Mouse (Mus musculus): ENCODE measurements around the gene Mbd5. TPM values are rescaled to one million over a fixed set of nuclear protein-coding genes. Genes with fewer than 3 reads are reported as not detected.
"Not testable (repeated sequence)": the region's sequence is repeated elsewhere in the genome, so short reads cannot be mapped to it uniquely, and the experiment has no call there.

The Mbd5 gene
- total RNA-seq, 2 experiments from 2014 or later = 130 to 132 TPM

GRCm38 (mm10) chr2:49177015-49177414 lies 227.7 kb downstream of the Mbd5 start:
- H3K27ac ChIP-seq = no peak overlapping the region
- TF ChIP-seq CTCF (IDR thresholded peaks at IDR 0.05) = no peak
- no peak for DNase-seq (ENCODE audit: extremely low spot score in 1 of 2, low spot score in 2 of 2)
- H3K4me3 ChIP-seq = no peak overlapping the region
- intact Hi-C loops (cut with DNase I) = no loop called here

- no peak for TF ChIP-seq CTCF (IDR thresholded peaks at IDR 0.05)
- Histone ChIP-seq H3K27ac (no peak overlapping the region), H3K4me3 (no peak overlapping the region)
- intact Hi-C loops (cut with DNase I) = no loop called here
- DNase-seq (ENCODE audit: extremely low spot score in 1 of 2, low spot score in 2 of 2) = no peak
These were observed 241.7 kb downstream of the Mbd5 start for GRCm38 (mm10) chr2:49190984-49191383.

- H3K4me3 ChIP-seq = no peak overlapping the region
- no peak overlapping the region for H3K27ac ChIP-seq
- TF ChIP-seq CTCF (IDR thresholded peaks at IDR 0.05) = no peak
- intact Hi-C loops (cut with DNase I) = no loop called here
- no peak for DNase-seq (ENCODE audit: extremely low spot score in 1 of 2, low spot score in 2 of 2)
These were observed 242.4 kb downstream of the Mbd5 start for GRCm38 (mm10) chr2:49191695-49192094.

DNA sequence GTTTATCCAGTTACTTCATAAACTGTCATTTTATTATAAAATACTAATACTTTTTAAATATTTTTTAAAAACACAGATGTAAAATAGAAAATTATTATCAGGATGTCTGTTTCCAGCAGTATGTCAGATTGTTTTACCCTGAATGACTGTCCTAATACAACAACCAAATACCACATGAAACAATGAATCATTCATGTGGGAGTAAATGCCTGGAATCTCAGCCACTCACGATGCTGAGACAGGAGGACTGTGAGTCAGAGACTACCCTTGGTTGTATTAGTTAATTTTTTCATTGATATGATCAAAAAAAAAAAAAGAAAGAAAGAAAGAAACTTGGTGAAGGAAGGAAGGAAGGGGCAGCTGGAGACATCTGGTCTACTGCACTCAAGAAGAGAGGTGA lies 254.8 kb downstream of the Mbd5 start:
- intact Hi-C loops (cut with DNase I) = no loop called here
- Histone ChIP-seq H3K4me3 (no peak overlapping the region), H3K27ac (no peak overlapping the region)
- no peak for DNase-seq (ENCODE audit: extremely low spot score in 1 of 2, low spot score in 2 of 2)
- no peak for TF ChIP-seq CTCF (IDR thresholded peaks at IDR 0.05)

- H3K27ac ChIP-seq; DNase-seq (ENCODE audit: extremely low spot score in 1 of 2, low spot score in 2 of 2); H3K4me3 ChIP-seq; intact Hi-C loops (cut with DNase I): not testable (repeated sequence)
These were observed 256.4 kb downstream of the Mbd5 start for GRCm38 (mm10) chr2:49205692-49206091.

DNA sequence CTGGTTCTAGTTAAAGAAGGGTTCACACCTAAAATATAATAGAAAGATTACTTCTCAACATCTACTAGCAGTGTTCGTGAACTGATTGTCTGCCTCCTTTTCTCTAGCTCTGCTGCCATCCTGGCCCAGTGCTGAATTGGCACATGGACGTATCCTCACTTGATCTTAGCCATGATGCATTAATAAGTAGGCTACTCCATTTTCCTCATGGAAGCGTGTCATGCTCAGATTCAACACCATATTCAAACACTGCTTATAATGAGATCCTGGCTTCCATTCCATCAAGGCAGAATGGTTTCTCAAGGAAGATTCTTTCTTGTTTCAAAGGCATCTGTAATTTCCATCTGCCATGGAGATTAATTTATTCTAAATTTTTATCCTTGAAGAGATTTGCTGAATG lies 260.0 kb downstream of the Mbd5 start:
- H3K4me3 ChIP-seq = no peak overlapping the region
- no peak overlapping the region for H3K27ac ChIP-seq
- TF ChIP-seq CTCF (IDR thresholded peaks at IDR 0.05) = no peak
- DNase-seq (ENCODE audit: extremely low spot score in 1 of 2, low spot score in 2 of 2) = no peak
- intact Hi-C loops (cut with DNase I) = no loop called here

- intact Hi-C loops (cut with DNase I) = no loop called here
- no peak for DNase-seq (ENCODE audit: extremely low spot score in 1 of 2, low spot score in 2 of 2)
- TF ChIP-seq CTCF (IDR thresholded peaks at IDR 0.05) = no peak
- Histone ChIP-seq H3K4me3 (no peak overlapping the region), H3K27ac (no peak overlapping the region)
These were observed 261.1 kb downstream of the Mbd5 start for GRCm38 (mm10) chr2:49210408-49210807.

- H3K4me3 ChIP-seq = no peak overlapping the region
- H3K27ac ChIP-seq = no peak overlapping the region
- DNase-seq (ENCODE audit: extremely low spot score in 1 of 2, low spot score in 2 of 2) = no peak
- intact Hi-C loops (cut with DNase I) = no loop called here
- TF ChIP-seq CTCF (IDR thresholded peaks at IDR 0.05) = no peak
These were observed 280.4 kb downstream of the Mbd5 start for GRCm38 (mm10) chr2:49229725-49230124.

DNA sequence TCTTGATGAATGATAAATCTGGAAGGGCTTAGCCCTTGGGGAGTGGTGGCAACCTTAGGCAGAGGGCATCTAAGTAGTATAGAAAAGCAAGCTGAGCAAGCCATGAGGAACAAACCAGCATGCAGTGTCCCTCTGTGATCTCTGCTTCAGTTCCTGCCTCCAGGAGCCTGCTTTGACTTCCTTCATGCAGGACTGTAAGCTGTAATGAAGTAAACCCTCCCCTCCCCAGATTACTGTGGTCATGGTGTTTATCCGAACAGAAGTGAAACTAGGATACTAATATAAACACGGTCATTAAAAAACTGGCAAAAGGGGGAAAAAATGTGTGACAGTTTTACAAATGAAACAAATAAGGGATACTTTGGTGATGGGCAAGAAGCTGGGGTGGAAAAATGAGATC lies 284.8 kb downstream of the Mbd5 start:
- intact Hi-C loops (cut with DNase I) = no loop called here
- H3K4me3 ChIP-seq = no peak overlapping the region
- H3K27ac ChIP-seq = no peak overlapping the region
- no peak for TF ChIP-seq CTCF (IDR thresholded peaks at IDR 0.05)
- DNase-seq (ENCODE audit: extremely low spot score in 1 of 2, low spot score in 2 of 2) = no peak

DNA sequence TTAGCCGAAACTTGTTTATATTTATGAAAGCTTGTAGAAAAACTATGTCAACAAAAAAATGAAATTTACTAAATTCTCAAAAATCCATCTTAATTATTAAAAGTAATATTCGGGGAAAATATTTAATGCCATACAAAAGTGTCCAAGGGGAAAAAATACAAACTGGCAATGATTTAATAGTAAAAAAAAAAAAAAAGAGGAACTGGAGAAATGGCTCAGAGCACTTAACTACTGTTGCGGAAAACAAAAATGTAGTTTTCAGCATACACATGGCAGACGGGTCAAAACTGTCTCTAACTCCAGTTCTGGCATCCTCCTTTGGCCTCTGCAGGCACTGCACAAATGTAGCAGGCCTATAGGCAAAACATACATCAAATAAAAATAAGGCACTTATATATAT lies 292.4 kb downstream of the Mbd5 start:
- TF ChIP-seq CTCF (IDR thresholded peaks at IDR 0.05) = no peak
- Histone ChIP-seq H3K4me3 (no peak overlapping the region), H3K27ac (no peak overlapping the region)
- no peak for DNase-seq (ENCODE audit: extremely low spot score in 1 of 2, low spot score in 2 of 2)
- intact Hi-C loops (cut with DNase I) = no loop called here

DNA sequence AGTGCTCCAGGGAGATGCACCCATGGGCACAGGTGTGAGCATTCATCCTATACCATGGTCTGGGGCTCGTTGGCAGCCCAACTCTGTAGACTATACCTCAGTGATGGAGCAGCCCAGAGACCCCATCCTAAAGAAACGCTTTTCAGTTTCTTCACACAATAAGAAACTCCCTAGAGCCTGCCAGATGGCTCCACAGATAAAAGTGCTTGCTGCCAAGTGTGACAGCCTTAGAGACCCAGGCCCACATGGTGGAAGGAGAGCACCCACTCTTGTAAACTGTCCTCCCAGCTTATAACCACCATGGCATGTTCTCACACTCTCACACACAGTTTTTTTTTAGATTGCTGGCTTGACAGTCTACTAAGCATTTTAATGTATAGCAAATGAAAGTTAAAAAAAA lies 314.8 kb downstream of the Mbd5 start:
- Histone ChIP-seq H3K4me3 (no peak overlapping the region), H3K27ac (no peak overlapping the region)
- DNase-seq (ENCODE audit: extremely low spot score in 1 of 2, low spot score in 2 of 2) = no peak
- TF ChIP-seq CTCF (IDR thresholded peaks at IDR 0.05) = no peak
- intact Hi-C loops (cut with DNase I) = no loop called here

DNA sequence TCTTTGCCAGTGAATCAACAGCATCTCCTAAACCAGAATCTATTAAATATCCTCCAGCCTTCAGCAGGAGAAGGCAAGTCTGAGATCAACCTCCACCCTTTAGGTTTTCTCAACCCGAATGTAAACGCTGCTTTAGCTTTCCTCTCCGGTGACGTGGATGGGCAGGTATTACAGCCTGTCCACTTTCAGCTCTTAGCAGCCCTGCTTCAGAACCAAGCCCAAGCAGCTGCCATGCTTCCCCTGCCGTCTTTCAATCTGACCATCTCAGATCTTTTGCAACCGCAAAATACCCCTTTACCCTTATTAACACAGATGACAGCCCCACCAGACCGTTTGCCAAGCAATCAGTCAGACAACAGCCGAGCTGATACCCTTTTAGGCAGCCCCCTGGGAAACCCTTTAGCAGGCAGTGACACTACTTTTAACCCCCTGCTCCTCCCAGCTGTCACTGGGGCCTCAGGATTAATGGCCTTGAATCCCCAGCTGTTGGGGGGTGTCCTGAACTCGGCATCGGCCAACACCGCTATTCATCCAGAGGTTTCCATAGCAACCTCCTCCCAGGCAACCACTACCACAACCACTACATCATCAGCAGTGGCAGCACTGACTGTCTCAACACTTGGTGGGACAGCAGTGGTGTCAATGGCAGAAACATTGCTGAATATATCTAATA lies 323.1 kb downstream of the Mbd5 start:
- H3K27ac ChIP-seq = no peak overlapping the region
- DNase-seq (ENCODE audit: extremely low spot score in 1 of 2, low spot score in 2 of 2) = no peak
- H3K4me3 ChIP-seq = no peak overlapping the region
- intact Hi-C loops (cut with DNase I) = no loop called here
- TF ChIP-seq CTCF (IDR thresholded peaks at IDR 0.05) = no peak

DNA sequence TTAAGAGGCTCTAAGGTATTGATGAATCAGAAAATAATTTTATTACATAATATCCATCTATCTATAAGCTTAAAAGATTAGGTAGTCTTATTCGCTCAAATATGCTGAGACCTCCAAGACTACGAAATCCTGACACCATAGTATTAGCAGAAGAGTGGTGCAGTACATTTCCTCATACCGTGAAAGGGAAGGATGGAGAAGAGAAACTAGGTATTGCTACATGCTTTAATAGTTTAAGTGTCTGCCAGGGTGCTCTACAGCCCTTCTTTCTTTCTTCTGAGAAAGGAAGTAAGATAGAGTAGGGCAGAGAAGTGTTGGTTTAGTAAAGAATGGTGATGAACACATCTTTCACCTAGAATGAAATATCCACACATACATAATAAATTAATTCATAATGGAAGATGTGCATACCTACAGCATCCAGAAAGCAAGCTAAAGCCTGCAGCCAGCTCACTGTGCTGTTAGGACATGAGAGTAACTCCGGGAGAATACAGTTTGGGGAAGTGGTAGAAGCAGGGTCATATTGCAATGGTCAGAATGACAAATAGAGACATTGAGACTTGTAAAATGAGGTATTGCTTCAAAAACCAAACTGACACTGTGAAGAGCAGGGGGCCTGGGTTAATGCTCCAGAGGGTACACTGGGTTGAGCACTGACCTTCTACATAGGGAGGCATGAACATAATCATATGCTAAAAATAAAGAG lies 326.9 kb downstream of the Mbd5 start:
- Histone ChIP-seq H3K27ac (no peak overlapping the region), H3K4me3 (no peak overlapping the region)
- DNase-seq (ENCODE audit: extremely low spot score in 1 of 2, low spot score in 2 of 2) = no peak
- intact Hi-C loops (cut with DNase I) = no loop called here
- no peak for TF ChIP-seq CTCF (IDR thresholded peaks at IDR 0.05)

All from left cerebral cortex, adult 2 months (tissue).